Mouse (Mus musculus) left cerebral cortex, postnatal 14 days (tissue): Measurements from ENCODE around the gene Asic4. TPM values are rescaled to one million over a fixed set of nuclear protein-coding genes. Genes with fewer than 3 reads are reported as not detected.

Source experiments
- DNase-seq, 2 experiments: peaks; one replicate each; pipeline ENCODE4 v3.0.0; 2021 to 2022; ENCODE audit warnings: low spot score in 2 of 2, mixed read lengths in 1 of 2
- intact Hi-C: fragments of 180-260 bp; cut with DNase I; formaldehyde crosslinking; loops from one replicate; pipeline ENCODE4 v1.15.1; 2025
- total RNA-seq, 2 experiments: library from RNA; stranded (reverse); gene quantifications; 2 replicates each; pipeline ENCODE4 v1.2.3; 2021

The Asic4 gene
- total RNA-seq, 2 experiments from 2014 or later: 14.9 to 17.7 TPM

GRCm38 (mm10) chr1:75442171-75442570 is 8.1 kb upstream of the Asic4 start:
- no peak for DNase-seq
- intact Hi-C loops: no loop called here

DNA sequence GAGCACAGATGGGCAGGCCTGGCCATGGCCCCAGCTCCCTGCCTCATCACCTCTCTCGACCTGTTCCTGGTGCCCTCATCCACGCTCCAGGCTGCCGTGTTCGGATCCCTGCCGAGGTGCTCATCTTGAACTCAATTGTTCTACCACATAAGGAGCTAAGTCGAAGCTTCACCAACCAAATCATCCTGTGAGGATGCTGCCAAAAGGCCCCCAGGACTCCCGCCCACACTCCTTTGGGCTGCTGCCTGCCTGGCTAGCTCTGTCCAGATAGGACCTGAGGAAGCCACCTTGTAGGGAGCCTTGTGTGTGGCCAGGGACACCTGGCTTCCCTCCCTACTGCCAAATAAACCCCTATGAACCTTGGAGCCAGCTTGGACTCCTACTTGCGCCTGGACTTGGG is 7.4 kb upstream of the Asic4 start:
- intact Hi-C loops: no loop called here
- no peak for DNase-seq

GRCm38 (mm10) chr1:75443247-75444024 is 6.8 kb upstream of the Asic4 start:
- no peak for DNase-seq
- intact Hi-C loops: no loop called here

DNA sequence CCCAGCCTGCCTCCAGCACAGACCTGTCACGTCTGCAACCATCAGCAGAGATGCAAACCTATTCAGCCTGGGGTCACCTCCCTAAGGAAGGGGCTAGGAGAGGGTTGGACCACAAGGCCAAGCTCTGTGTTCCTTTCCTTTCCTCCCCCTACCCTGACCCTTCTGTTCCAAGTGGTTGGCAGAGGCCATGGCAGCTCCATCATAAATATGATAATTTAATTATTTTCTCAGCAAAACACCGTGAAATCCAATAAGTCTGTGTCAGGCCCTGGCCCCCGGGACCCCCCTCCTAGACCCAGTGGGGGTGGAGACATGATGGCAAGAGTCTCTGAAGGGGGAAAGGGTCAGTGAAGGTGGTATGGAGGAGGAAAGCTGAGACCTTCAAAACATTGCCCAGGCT is 6.0 kb upstream of the Asic4 start:
- no peak for DNase-seq
- intact Hi-C loops: no loop called here

DNA sequence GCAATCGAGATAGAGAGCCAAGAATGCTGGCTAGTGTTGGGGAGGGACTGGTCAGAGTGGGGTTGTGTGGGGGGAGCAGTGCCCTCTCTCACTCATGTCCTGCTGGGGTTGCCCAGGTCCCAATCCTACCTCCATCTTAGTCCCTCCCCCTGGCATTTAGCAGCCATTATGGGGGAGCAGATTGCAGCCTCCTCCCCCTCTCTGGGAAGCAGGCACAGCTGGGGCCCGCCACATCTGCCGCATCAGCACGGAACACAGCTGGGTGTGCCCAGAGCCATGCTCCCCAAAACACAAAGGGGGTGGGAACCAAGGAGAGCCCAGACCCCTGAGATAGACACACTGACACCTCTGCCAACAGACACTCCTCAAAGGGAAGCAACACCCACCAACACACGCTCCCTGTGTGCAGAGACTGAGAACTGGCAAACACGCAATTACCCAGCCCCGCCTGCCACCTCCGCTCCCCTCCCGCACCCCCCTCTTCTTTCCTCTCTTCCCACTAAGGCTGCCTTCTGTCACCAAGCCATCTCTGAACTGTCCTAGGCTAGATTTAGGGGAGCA is 5.0 kb upstream of the Asic4 start:
- intact Hi-C loops: no loop called here
- DNase-seq: peak; percentile 67 to 71

DNA sequence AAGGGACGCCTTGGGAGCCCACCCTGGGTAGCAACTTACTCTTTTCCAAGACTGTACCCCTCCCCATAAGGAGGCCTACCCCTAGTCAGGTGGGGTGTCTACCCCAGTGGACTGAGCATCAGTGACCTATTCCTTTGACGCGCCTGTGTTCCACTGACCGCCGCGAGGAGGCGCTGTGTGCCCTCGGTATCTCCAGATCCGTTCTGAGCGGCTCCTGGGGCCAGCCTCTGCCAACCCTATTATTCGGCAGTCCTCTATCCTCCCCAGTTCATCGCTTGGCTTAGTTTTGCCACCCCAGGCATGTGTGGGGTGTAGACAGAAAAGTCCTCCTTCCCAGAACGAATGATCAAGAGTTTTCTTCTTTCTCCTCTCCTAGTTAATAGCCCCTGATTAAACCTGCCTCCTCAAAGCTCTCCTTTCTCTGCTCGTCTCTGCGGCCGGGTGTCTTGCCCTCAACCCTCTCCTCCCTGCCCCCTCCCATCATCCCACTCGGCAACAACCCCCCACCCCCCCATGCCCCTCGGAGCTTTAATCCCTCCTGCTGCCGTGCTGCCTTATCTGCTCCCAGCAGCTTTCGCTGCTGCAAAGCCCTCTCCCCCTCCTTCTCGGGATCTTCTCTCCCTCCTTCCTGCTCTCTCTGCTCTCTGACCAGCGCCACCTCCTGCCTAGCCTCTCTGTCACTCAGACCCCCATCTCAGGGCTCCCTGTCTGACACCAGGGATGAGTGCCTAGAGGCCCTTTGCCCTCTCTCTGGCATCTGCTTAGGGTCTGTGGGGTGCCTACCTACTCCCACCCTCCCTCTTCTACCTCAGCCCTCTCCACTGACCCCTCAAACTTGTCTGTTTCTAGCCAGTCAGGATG is 4.3 kb upstream of the Asic4 start:
- intact Hi-C loops: loop anchor here (2.0 kb wide), 1 partner anchor 21 kb away; no protein-coding TSS in a partner anchor
- peak; percentile 74 to 78 for DNase-seq

DNA sequence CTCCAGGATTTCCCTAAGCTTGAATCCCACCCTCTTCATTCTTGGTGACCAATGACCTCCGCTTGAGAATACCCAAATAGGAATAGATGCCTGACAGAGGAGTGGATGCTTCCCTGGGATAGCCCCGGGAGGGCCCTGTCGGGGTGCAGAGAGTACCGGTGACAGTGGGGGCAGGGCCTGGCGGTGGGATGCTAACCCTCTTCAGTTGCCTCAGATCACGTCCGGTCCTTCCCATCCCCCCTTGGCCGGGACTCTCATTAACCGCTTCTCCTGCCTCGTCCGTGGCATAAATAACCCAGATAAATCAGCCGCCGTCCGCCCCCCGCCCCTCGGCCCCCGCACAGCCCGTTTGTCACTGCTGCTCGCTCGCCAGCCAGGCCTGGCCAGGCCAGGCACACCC is 3.6 kb upstream of the Asic4 start:
- intact Hi-C loops: loop anchor here (2.0 kb wide), 1 partner anchor 20 kb away; no protein-coding TSS in a partner anchor
- DNase-seq: no peak

DNA sequence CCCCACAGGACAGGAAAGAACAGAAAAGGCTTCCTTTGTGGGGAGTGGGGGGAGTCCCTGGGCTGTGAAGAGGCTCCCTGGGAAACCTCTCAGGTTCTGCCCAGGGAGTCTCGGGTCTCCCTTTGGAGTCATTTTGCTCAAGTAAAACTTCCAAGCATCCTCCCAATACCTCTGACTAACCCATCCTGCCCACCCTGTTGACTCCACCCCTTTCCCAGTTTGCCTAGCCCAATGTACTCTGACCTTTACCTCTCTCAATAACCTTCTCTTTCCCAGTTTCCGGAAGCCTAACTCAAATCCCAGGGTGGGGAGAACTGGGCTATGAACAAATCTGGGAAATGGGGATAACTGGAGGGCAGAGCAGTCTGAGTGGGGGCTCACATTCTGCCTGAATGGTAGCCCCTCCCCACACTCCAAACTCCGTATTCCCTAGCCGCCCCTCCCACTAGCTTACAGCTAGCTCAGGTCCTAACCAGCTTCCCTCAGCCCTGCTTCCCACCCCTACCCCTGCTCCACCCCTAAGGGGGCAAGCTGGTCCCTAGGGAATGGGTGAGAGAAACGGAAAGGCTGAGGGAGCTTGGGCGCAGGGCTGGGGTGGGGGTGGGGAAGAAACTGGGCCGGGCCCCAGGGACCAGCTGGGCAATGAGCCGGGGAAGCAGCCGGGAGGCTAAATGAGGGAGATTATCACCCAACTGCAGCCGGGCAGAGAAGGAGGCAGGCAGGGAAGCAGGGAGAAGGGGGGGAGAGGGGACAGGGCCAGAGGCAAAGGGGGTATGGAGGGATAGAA is 2.8 kb upstream of the Asic4 start:
- intact Hi-C loops: loop anchor here (2.0 kb wide), 1 partner anchor 19 kb away; no protein-coding TSS in a partner anchor
- no peak for DNase-seq

- no peak for DNase-seq
- intact Hi-C loops: no loop called here
These were observed 2.2 kb upstream of the Asic4 start for GRCm38 (mm10) chr1:75448052-75448431.

- DNase-seq: no peak
- intact Hi-C loops: no loop called here
These were observed 1.3 kb upstream of the Asic4 start for GRCm38 (mm10) chr1:75448937-75449336.

- DNase-seq: no peak
- intact Hi-C loops: no loop called here
These were observed 680 bp upstream of the Asic4 start for GRCm38 (mm10) chr1:75449377-75450135.

- intact Hi-C loops: no loop called here
- peak in 1 of 2 experiments; percentile 66 for DNase-seq
These were observed 1.7 kb downstream of the Asic4 start for GRCm38 (mm10) chr1:75451900-75452299.

DNA sequence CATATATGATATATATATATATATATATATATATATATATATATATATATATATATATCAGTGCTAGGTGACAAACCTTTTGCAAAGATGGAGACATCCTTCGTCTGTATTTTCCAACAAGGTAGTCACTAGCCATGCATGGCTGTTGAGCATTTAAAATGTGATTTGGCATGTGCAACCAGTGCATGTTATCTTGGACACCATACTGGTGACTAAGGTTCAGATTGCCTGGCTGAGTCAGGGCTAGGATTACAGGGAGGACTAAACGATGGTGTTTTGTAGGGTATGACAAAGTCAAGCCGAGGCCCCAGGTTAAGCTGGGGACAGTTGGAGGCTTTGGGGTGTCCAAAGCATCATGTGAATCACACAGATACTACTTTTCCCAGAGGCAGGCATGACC is 5.2 kb downstream of the Asic4 start:
- no peak for DNase-seq
- intact Hi-C loops: no loop called here

- no peak for DNase-seq
- intact Hi-C loops: no loop called here
These were observed 5.7 kb downstream of the Asic4 start for GRCm38 (mm10) chr1:75455948-75456347.

DNA sequence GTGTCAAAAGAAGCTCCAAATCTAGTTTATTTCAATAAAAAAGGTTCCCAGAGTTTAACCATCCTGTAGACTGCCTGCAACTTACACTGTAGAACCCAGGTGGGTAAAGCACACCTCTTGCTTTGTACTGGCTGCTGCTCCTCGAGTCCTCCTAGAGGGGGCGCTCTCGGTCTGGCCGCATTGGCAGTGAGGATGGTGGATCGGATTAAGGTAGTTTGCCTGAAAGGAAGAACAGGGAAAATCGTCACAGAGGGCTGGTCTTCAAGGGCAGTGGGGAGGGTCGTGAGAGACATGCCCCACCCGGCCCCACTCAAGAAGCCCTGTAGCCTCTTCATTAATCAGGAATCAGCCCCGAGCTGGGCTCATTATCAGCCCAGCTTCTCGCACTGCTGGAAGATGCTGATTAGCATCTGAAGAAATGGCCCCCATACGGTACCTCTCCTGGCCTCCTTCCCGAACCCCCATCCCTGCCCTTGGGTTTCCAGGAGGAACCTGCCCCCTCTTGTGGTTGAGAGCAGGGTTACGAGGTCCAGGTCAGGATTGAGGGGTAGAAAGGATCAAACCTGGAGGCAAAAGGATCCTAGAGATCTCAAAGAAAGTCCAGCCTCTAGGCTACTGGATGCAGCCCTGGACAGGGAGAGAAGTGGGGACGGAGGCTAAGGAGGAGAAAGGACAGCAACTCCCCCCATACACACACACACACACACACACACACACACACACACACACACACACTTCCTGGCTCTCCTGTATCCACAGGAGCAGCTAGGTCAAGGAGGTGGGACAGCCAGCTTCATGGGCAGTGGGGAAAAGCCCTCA is 6.7 kb downstream of the Asic4 start:
- intact Hi-C loops: no loop called here
- no peak for DNase-seq

- intact Hi-C loops: no loop called here
- DNase-seq: no peak
These were observed 7.4 kb downstream of the Asic4 start for GRCm38 (mm10) chr1:75457710-75458024.

DNA sequence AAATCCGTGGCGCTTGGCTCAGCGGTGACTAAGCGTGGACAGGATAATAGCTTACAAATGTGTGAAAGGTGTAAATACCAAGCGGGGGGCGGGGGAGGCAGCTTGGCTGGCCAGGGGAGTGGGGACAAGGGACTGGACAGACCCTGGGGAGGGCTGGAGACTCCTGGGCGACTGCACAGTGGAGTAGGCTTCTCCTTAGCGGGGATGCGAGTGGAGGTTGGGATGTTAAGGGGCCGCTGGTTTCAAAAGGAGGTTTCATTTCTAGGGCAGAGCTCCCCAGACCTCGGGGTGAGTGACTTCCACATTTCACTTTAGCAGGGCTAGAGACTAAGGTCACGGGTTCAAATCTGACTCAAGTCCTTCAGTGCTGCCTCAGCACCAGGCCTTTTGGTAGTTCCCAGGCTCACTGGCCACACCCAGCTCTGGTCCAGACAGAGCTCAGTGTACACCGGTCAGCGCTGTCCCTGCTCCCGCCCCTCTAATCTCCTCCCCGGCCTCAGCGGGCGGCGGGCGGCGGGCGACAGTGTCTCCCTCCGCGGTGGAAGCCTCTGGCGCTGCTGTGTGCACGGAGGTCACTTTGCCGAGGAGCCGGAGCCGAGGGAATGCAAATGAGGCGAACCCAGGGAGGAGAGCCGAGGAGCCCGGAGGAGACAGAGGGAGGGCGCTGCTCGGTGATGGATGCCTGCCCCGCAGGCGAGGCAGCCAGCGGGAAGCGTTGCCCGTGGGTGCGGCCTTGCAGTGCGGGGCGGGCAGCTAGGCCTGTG is 8.0 kb downstream of the Asic4 start:
- DNase-seq: peak in 1 of 2 experiments; percentile 55
- intact Hi-C loops: no loop called here
